Mouse (Mus musculus) thymus, adult 2 months (tissue): ENCODE results near the gene Psapl1.

ENCODE experiments used
- CTCF ChIP-seq: fragments of 200-500 bp; IDR thresholded peaks from 2 replicates; pipeline ENCODE4 v1.5.1; 2012; ENCODE audit warnings: mild to moderate bottlenecking, control low read depth, low read length, moderate library complexity, borderline replicate concordance; ENCODE audit not compliant: control insufficient read depth, poor library complexity, insufficient read depth; ENCODE audit errors: extremely low read depth
- POLR2A ChIP-seq: fragments of 200-500 bp; IDR thresholded peaks from 2 replicates; pipeline ENCODE4 v1.6.1; 2012; ENCODE audit warnings: mild to moderate bottlenecking, low read length, control low read depth, moderate library complexity; ENCODE audit not compliant: control insufficient read depth, poor library complexity, insufficient read depth; ENCODE audit errors: extremely low read depth

DNA sequence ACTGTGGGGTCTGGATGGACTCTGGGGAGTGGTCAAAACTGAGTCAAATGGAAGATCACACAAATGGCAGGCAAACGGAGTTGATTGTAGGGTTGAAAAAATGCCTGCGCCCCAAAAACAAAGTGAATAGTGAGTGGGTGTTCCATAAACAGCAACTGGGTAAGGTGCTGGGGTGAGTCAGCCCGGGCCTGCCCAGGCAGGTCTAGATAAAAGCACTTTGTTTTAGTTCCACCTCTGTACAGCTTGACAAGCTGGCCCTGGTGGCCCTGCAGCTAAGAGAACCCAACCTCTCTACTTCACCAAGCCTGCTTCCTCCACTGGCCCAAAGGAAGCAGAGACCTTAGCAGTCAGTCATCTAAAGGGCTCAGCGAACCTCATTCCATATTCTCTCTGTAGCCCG is 1.0 kb upstream of the Psapl1 start:
- TF ChIP-seq CTCF (no peak), POLR2A (no peak)
